Mouse (Mus musculus): ENCODE results near the gene A930009A15Rik.

DNA sequence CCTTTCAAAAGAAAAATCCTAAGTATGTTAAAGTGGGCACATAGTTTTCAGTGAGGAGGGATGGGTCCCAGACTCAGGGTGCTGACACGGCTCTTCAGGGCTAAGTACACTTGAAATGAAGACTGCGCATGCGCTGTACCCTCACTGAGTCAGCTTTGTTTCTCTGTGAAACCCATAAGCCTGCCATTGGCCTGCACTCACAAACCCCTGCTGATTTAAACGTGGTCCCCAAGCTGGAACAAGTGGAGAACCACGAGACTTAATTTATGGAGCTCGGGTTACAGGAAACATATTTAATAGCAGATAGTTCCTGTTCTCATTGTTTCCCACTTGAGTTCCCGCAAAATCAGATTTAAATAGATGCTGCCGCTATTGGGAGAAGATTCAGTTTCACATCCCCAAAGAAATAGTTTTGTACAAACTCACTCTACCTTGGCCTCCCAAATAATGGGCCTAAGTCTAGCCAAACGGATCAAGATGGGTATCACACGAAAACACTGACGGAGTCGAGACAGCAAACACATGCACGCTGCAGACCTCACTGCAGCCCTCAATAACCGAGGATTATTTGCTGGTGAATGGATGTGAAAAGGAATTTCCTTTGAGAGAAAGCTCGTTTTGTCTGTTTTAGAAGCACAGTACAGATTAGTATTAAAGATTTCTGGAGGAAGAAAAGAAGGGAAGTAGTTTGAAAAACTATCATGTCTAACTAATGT, 54.3 kb downstream of the A930009A15Rik start:
- TF ChIP-seq CTCF (IDR thresholded peaks at IDR 0.05; ENCODE audit: low read depth, low read length) = no peak
- TF ChIP-seq POLR2AphosphoS5 (IDR thresholded peaks at IDR 0.05; ENCODE audit: insufficient replicate concordance, low read depth, low read length) = no peak
- no peak for TF ChIP-seq GATA1 (IDR thresholded peaks at IDR 0.05; ENCODE audit: borderline replicate concordance, low read length)
- no peak for TF ChIP-seq TAL1 (conservative IDR thresholded peaks at IDR 0.05; ENCODE audit: low read depth, low read length)
- no peak for TF ChIP-seq GATA2 (IDR thresholded peaks at IDR 0.05; ENCODE audit: borderline replicate concordance, low read depth, low read length)

Data from G1E (cell line).